Mouse (Mus musculus) liver, embryonic 14.5 days (tissue): ENCODE measurements around the gene Hnrnpa2b1. TPM values are rescaled to one million over a fixed set of nuclear protein-coding genes. Genes with fewer than 3 reads are reported as not detected.

ENCODE experiments used
- ATAC-seq: fragments of 200-750 bp; cut with Nextera tagmentation; 2 replicates; pipeline ENCODE4 v1.8.0; 2017; ENCODE audit warnings: moderate number of reproducible peaks, mild to moderate bottlenecking, moderate library complexity; ENCODE audit not compliant: insufficient read depth
- DNase-seq, 3 experiments: peaks; one replicate each; pipeline ENCODE4 v3.0.0-alpha.2; 2012 to 2013; ENCODE audit warnings: low read depth in 3 of 3, low spot score in 3 of 3
- H3K27ac ChIP-seq: fragments of 300-500 bp; sonication (generic); 2 replicates; pipeline ENCODE4 v1.5.1; 2014; ENCODE audit warnings: moderate library complexity, mild to moderate bottlenecking, control low read depth, inconsistent platforms
- H3K27me3 ChIP-seq: fragments of 300-500 bp; sonication (generic); 2 replicates; pipeline ENCODE4 v1.6.1; 2014; ENCODE audit warnings: mild to moderate bottlenecking, low read length, moderate library complexity; ENCODE audit not compliant: control insufficient read depth, insufficient read depth
- H3K36me3 ChIP-seq: fragments of 300-500 bp; sonication (generic); replicated peaks from 2 replicates; pipeline ENCODE4 v1.6.1; 2014; ENCODE audit warnings: low read depth; ENCODE audit not compliant: control insufficient read depth, insufficient read depth
- H3K4me1 ChIP-seq, 2 experiments: fragments of 200-500 bp in 1 of 2; fragments of 300-500 bp in 1 of 2; sonication (generic) in 1 of 2; replicated peaks; 2 replicates each; pipeline ENCODE4 v1.6.1; 2012 to 2014; ENCODE audit warnings: antibody characterized with exemption in 1 of 2, inconsistent platforms in 1 of 2, low read length in 1 of 2; ENCODE audit not compliant: control insufficient read depth in 2 of 2, insufficient read depth in 2 of 2
- H3K4me2 ChIP-seq: fragments of 300-500 bp; sonication (generic); 2 replicates; pipeline ENCODE4 v1.6.1; 2014; ENCODE audit warnings: low read depth, mild to moderate bottlenecking, control low read depth, moderate library complexity
- H3K4me3 ChIP-seq, 2 experiments: fragments of 200-500 bp in 1 of 2; fragments of 300-500 bp in 1 of 2; sonication (generic) in 1 of 2; 2 replicates each; pipeline ENCODE4 v1.5.1; 2012 to 2014; ENCODE audit warnings: low read depth in 2 of 2, low read length in 2 of 2, mild to moderate bottlenecking in 2 of 2, control low read depth in 1 of 2, inconsistent platforms in 1 of 2, moderate library complexity in 1 of 2; ENCODE audit not compliant: insufficient read depth in 1 of 2
- H3K9ac ChIP-seq: fragments of 300-500 bp; sonication (generic); replicated peaks from 2 replicates; pipeline ENCODE4 v1.6.1; 2014; ENCODE audit warnings: mild to moderate bottlenecking, control low read depth, moderate library complexity
- H3K9me3 ChIP-seq: fragments of 300-500 bp; sonication (generic); 2 replicates; pipeline ENCODE4 v1.6.1; 2016; ENCODE audit warnings: low read length, mixed read lengths; ENCODE audit not compliant: control insufficient read depth
- CTCF ChIP-seq: IDR thresholded peaks from 2 replicates; pipeline ENCODE4 v1.5.1; 2016; ENCODE audit warnings: antibody characterized with exemption, low read depth, control low read depth
- EP300 ChIP-seq: IDR thresholded peaks from 2 replicates; pipeline ENCODE4 v1.6.1; 2016; ENCODE audit warnings: antibody characterized with exemption, low read depth
- WGBS: fragments of 180-500 bp; shearing (Covaris S2); extraction: QIAGEN DNeasy Blood & Tissue Kit; methylation state at CpG from one replicate; pipeline ENCODE4 v1.1.7; 2014; ENCODE audit not compliant: insufficient replicate concordance; 5-methylcytosine and 5-hydroxymethylcytosine counted together
- polyA plus RNA-seq, 2 experiments: library from polyadenylated mRNA; depleted of rRNA in 1 of 2; stranded (reverse) in 1 of 2; unstranded in 1 of 2; fragments of >200 nt; fragmentation: Nextera tagmentation in 1 of 2; extraction: Ambion mirVana in 1 of 2; gene quantifications; 2 replicates each; pipeline versions ENCODE4 v1.2.1 to v1.2.3; 2012 to 2014

The Hnrnpa2b1 gene
- polyA plus RNA-seq, 2 experiments = 462 to 684 TPM

DNA sequence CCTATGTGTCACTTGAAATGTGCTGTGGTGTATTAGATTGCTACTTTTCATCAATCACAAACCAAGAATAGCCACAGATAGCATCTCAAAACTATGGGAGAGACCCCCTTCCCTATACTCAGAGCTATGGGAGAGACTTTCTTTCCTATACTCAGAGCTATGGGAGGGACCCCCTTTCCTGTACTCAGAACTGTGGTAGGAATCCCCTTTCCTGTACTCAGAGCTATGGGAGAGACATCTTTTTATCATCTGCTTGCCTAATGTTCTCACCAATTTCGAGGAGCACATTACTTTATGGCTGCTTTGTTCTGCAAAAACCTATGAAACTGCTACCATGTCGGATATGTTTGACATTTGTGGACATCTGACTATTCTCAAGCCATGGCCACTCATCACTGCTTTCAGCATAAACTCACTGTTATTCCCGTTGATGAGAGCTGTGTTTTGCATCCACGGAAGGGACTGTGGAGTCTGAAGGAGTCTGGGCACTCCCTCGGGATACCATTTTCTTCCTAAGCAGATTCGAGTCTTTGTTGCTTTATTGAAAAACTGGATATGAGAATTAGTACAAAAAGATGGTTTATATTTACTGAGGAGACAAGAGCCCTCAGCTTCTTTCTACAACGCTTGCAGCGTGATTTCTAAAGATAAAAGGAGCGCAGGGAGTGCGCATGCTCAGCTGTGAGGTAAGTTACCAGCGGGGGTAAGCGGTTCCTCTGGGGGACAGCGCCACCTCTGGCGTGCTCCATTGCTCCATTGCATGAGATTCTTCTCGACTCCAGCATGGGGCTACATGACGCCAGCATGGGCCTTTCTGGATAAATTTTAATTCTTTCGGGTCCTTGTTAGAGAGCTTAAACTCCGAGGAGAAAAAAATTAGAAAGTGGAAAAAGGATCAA is 39.3 kb upstream of the Hnrnpa2b1 start:
- no peak overlapping the region for H3K9ac ChIP-seq
- no peaks in the 10 kb centered on the region for H3K9me3 ChIP-seq
- H3K27ac ChIP-seq = no peak overlapping the region
- peaks cover 0 to 2% of the 10 kb centered on the region in 2 experiments; a peak in 1 of 4 replicates for H3K4me1 ChIP-seq
- TF ChIP-seq EP300 = no peak
- TF ChIP-seq CTCF = peak; percentile 82
- ATAC-seq (no peak), DNase-seq (peak; percentile 46 to 55 (median 48))
- no peaks in the 10 kb centered on the region for H3K36me3 ChIP-seq
- no peaks in the 10 kb centered on the region for H3K27me3 ChIP-seq
- peak overlapping the region; percentile 42 for H3K4me2 ChIP-seq
- 18% methylated on average over 18 of the region's 18 CpGs for WGBS
- no peak overlapping the region for H3K4me3 ChIP-seq

- Histone ChIP-seq H3K4me2 (no peak overlapping the region), H3K9me3 (no peaks in the 10 kb centered on the region), H3K4me3 (no peak overlapping the region), H3K36me3 (no peaks in the 10 kb centered on the region), H3K4me1 (peaks cover 0 to 2% of the 10 kb centered on the region in 2 experiments; a peak in 1 of 4 replicates), H3K9ac (no peak overlapping the region), H3K27me3 (no peaks in the 10 kb centered on the region), H3K27ac (no peak overlapping the region)
- DNase-seq (no peak), ATAC-seq (no peak)
- WGBS = 72% methylated on average over 2 of the region's 2 CpGs
- no peak for TF ChIP-seq CTCF
- no peak for TF ChIP-seq EP300
Observed at GRCm38 (mm10) chr6:51507556-51507955, 37.9 kb upstream of the Hnrnpa2b1 start.

DNA sequence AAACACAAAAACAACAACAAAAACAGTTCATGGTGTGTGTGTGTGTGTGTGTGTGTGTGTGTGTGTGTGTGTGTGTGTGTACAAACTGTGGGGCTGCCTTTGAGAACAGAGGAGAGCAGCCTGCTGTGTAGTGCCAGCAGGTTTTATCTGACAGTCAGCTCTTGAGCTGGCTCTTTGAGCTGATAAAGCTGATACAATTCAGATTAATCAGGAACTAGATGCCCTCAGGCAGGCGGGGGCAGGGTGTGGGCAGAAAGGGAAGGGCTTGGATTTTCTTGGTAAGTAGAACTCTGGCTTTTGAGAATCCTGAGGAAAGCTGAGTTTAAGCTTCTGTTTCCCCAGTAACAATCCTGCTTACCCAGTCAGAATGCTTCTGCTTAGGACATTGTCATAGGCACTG is 36.0 kb upstream of the Hnrnpa2b1 start:
- TF ChIP-seq CTCF (no peak), EP300 (no peak)
- WGBS = 23% methylated on average over 1 of the region's 1 CpGs

DNA sequence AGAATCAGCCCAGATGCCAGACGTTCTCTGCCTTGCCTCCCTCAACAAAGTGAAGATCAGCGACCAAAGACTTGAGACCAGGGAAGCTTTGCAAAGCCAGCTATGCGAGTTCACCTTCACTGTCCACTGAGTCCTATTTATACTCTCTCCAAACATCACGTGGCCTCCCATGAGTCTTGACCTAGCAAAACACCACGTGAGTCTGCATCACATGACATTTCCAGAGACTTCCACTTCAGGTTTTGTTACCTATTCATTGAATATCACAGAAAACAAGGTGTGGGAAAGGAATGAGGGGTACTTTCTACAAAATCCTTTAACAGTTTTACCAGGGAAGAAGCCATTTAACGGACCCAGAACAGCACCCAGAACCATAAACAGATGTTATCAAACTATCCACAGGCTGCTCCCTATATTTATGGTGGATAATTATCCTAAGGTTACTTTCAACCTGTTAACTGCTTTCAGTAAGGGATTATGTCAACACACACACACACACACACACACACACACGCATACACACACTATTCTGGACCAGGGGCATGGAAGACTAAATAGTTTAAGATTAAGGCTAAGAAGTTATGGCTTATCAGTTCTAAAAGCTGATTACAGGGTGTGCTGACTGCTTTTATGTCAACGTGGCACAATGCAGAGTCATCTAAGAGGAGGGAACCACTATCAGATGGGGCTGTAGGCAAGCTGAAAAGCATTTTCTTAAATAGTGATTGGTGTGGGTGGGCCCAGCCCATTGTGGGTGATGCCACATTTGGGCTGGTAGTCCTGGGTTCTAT is 27.8 kb upstream of the Hnrnpa2b1 start:
- DNase-seq (no peak), ATAC-seq (no peak)
- H3K9me3 ChIP-seq = no peaks in the 10 kb centered on the region
- H3K27me3 ChIP-seq = no peaks in the 10 kb centered on the region
- H3K4me2 ChIP-seq = no peak overlapping the region
- no peak overlapping the region for H3K9ac ChIP-seq
- no peak overlapping the region for H3K4me3 ChIP-seq
- no peaks in the 10 kb centered on the region for H3K4me1 ChIP-seq
- H3K27ac ChIP-seq = no peak overlapping the region
- TF ChIP-seq CTCF = no peak
- no peak for TF ChIP-seq EP300
- 45% methylated on average over 8 of the region's 8 CpGs for WGBS
- no peaks in the 10 kb centered on the region for H3K36me3 ChIP-seq

More for the DNA sequence above, 36.0 kb upstream of the Hnrnpa2b1 start:
- Histone ChIP-seq H3K4me1 (peaks cover 0 to 2% of the 10 kb centered on the region in 2 experiments; a peak in 1 of 4 replicates), H3K36me3 (no peaks in the 10 kb centered on the region), H3K27me3 (no peaks in the 10 kb centered on the region), H3K9me3 (no peaks in the 10 kb centered on the region), H3K9ac (no peak overlapping the region), H3K4me3 (no peak overlapping the region), H3K27ac (no peak overlapping the region), H3K4me2 (no peak overlapping the region)
- DNase-seq = no peak
- no peak for ATAC-seq

DNA sequence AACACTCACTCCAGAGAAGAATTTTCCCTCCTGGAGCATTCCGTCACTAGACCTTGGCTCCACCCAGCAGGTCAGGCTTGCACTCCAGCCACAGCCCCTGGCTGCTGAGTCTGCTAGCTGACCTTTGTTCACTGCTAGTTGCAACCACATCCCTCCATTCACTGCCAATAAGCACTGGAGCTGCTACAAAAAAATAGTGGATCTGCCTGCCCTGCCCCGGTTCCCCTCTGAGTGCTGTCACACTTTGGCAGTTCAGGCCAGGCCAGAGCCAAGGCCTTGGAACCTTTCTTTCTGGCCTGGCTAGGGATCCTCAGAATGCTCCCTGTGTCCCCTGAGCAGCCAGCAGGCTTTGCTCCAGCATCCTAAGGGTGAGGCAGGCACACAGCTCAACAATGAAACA is 20.1 kb upstream of the Hnrnpa2b1 start:
- peaks cover 0 to 7% of the 10 kb centered on the region in 2 experiments; a peak in 2 of 4 replicates for H3K4me1 ChIP-seq
- H3K27ac ChIP-seq = no peak overlapping the region
- no peak overlapping the region for H3K9ac ChIP-seq
- H3K4me3 ChIP-seq = no peak overlapping the region
- no peak for TF ChIP-seq EP300
- TF ChIP-seq CTCF = no peak
- H3K36me3 ChIP-seq = no peaks in the 10 kb centered on the region
- DNase-seq = no peak
- WGBS = 62% methylated on average over 2 of the region's 2 CpGs
- no peaks in the 10 kb centered on the region for H3K27me3 ChIP-seq
- H3K9me3 ChIP-seq = no peaks in the 10 kb centered on the region
- 0 out of 2 replicates have a peak, but pooled peaks have one; percentile 23 for ATAC-seq
- no peak overlapping the region for H3K4me2 ChIP-seq
